Mouse (Mus musculus) heart, adult 2 months (tissue): ENCODE data around the gene Ninj2. TPM values are rescaled to one million over a fixed set of nuclear protein-coding genes. Genes with fewer than 3 reads are reported as not detected.

Source experiments
- DNase-seq, 2 experiments: peaks; one replicate each; pipeline ENCODE4 v3.0.0; 2021
- H3K27ac ChIP-seq: fragments of 200-600 bp; 2 replicates; pipeline ENCODE4 v1.8.1; 2022
- H3K27me3 ChIP-seq: fragments of 200-500 bp; 2 replicates; pipeline ENCODE4 v1.6.1; 2012; ENCODE audit warnings: mild to moderate bottlenecking, low read length, inconsistent platforms, mixed read lengths; ENCODE audit not compliant: control insufficient read depth, insufficient read depth
- H3K36me3 ChIP-seq: fragments of 200-500 bp; 2 replicates; pipeline ENCODE4 v1.6.1; 2012; ENCODE audit warnings: low read length, inconsistent platforms; ENCODE audit not compliant: control insufficient read depth, insufficient read depth
- H3K4me1 ChIP-seq: fragments of 200-500 bp; 2 replicates; pipeline ENCODE4 v1.6.1; 2011; ENCODE audit warnings: low read length; ENCODE audit not compliant: control insufficient read depth, insufficient read depth
- H3K4me3 ChIP-seq: fragments of 200-600 bp; 2 replicates; pipeline ENCODE4 v1.8.1; 2022
- H3K79me2 ChIP-seq: fragments of 200-500 bp; replicated peaks from 2 replicates; pipeline ENCODE4 v1.6.1; 2012; ENCODE audit warnings: mild to moderate bottlenecking, inconsistent platforms, low read length, moderate library complexity, mixed read lengths; ENCODE audit not compliant: control insufficient read depth, insufficient read depth
- H3K9ac ChIP-seq: fragments of 200-500 bp; 2 replicates; pipeline ENCODE4 v1.6.1; 2012; ENCODE audit warnings: low read depth, mild to moderate bottlenecking, control low read depth, inconsistent platforms, low read length, mixed read lengths
- CTCF ChIP-seq: fragments of 200-600 bp; IDR thresholded peaks from 2 replicates; pipeline ENCODE4 v1.8.1; 2022; ENCODE audit warnings: antibody characterized with exemption, mild to moderate bottlenecking, moderate library complexity
- EP300 ChIP-seq: fragments of 200-500 bp; IDR thresholded peaks from 2 replicates; pipeline ENCODE4 v1.6.1; 2011; ENCODE audit warnings: low read depth, low read length, control low read depth; ENCODE audit not compliant: insufficient read depth
- POLR2A ChIP-seq: fragments of 200-500 bp; IDR thresholded peaks from 2 replicates; pipeline ENCODE4 v1.6.1; 2011; ENCODE audit warnings: mild to moderate bottlenecking, low read depth, low read length, control low read depth; ENCODE audit not compliant: insufficient read depth
- whole genome bisulfite sequencing: fragments of 180-500 bp; shearing (Covaris S2); methylation state at CpG from one replicate; pipeline ENCODE4 v1.1.7; 2018; 5-methylcytosine and 5-hydroxymethylcytosine counted together
- intact Hi-C: fragments of 180-260 bp; cut with DNase I; formaldehyde crosslinking; loops from one replicate; pipeline ENCODE4 v1.15.1; 2025
- polyA plus RNA-seq: library from polyadenylated mRNA; depleted of rRNA; stranded (reverse); fragments of >200 nt; gene quantifications from 2 replicates; pipeline ENCODE4 v1.2.3, GENCODE M21; 2012
- total RNA-seq, 2 experiments: library from RNA; stranded (reverse); gene quantifications; 2 replicates each; pipeline ENCODE4 v1.2.3; 2021

The Ninj2 gene
- total and polyA plus RNA-seq, 3 experiments, result not detected

GRCm38 (mm10) chr6:120179756-120180206 is 86.6 kb downstream of the Ninj2 start:
- H3K4me1 ChIP-seq, result peaks cover 2% of the 10 kb centered on the region
- H3K79me2 ChIP-seq, result no peaks in the 10 kb centered on the region
- intact Hi-C loops, result no loop called here
- H3K36me3 ChIP-seq, result no peaks in the 10 kb centered on the region
- H3K4me3 ChIP-seq, result no peak overlapping the region
- 32% methylated on average over 8 of the region's 8 CpGs for WGBS
- no peak for DNase-seq
- no peak overlapping the region for H3K9ac ChIP-seq
- no peak for TF ChIP-seq POLR2A
- TF ChIP-seq CTCF, result no peak
- no peak for TF ChIP-seq EP300
- H3K27ac ChIP-seq, result peak overlapping the region; percentile 6; the same call in 1 of the 2 replicates
- no peaks in the 10 kb centered on the region for H3K27me3 ChIP-seq

- Histone ChIP-seq H3K36me3 (no peaks in the 10 kb centered on the region), H3K27ac (peak overlapping the region; percentile 26; the same call in 1 of the 2 replicates), H3K79me2 (no peaks in the 10 kb centered on the region), H3K9ac (no peak overlapping the region), H3K4me1 (peaks cover 2% of the 10 kb centered on the region; the same call in 1 of the 2 replicates), H3K4me3 (no peak overlapping the region), H3K27me3 (no peaks in the 10 kb centered on the region)
- intact Hi-C loops, result no loop called here
- no peak for TF ChIP-seq EP300
- no peak for TF ChIP-seq POLR2A
- no peak for TF ChIP-seq CTCF
- DNase-seq, result no peak
- 91% methylated on average over 4 of the region's 4 CpGs for WGBS
Observed at GRCm38 (mm10) chr6:120180492-120180891, 87.3 kb downstream of the Ninj2 start.

GRCm38 (mm10) chr6:120182160-120182559 is 89.0 kb downstream of the Ninj2 start:
- Histone ChIP-seq H3K27ac (peak overlapping the region; percentile 74), H3K36me3 (no peaks in the 10 kb centered on the region), H3K4me3 (no peak overlapping the region), H3K27me3 (no peaks in the 10 kb centered on the region), H3K9ac (no peak overlapping the region), H3K4me1 (peaks cover 2% of the 10 kb centered on the region; the same call in 1 of the 2 replicates), H3K79me2 (no peaks in the 10 kb centered on the region)
- peak; percentile 50 to 69 for DNase-seq
- TF ChIP-seq CTCF (peak; percentile 35), EP300 (peak; percentile 96), POLR2A (no peak)
- WGBS, result 67% methylated on average over 5 of the region's 5 CpGs
- intact Hi-C loops, result no loop called here

GRCm38 (mm10) chr6:120183771-120184170 is 90.6 kb downstream of the Ninj2 start:
- H3K4me1 ChIP-seq, result peaks cover 2% of the 10 kb centered on the region
- peak overlapping the region; percentile 47; the same call in 1 of the 2 replicates for H3K27ac ChIP-seq
- H3K9ac ChIP-seq, result no peak overlapping the region
- no peaks in the 10 kb centered on the region for H3K79me2 ChIP-seq
- no peaks in the 10 kb centered on the region for H3K27me3 ChIP-seq
- H3K36me3 ChIP-seq, result no peaks in the 10 kb centered on the region
- 71% methylated on average over 4 of the region's 4 CpGs for WGBS
- TF ChIP-seq CTCF (no peak), EP300 (0 out of 2 replicates have a peak, but pooled peaks have one; percentile 35)
- H3K4me3 ChIP-seq, result no peak overlapping the region
- intact Hi-C loops, result no loop called here
- no peak for DNase-seq

- no peak for TF ChIP-seq POLR2A
- Histone ChIP-seq H3K27ac (no peak overlapping the region), H3K79me2 (no peaks in the 10 kb centered on the region), H3K27me3 (no peaks in the 10 kb centered on the region), H3K4me1 (peaks cover 2% of the 10 kb centered on the region), H3K4me3 (no peak overlapping the region), H3K36me3 (no peaks in the 10 kb centered on the region), H3K9ac (no peak overlapping the region)
- no peak for DNase-seq
- intact Hi-C loops, result no loop called here
- 91% methylated on average over 12 of the region's 12 CpGs for WGBS
Observed at GRCm38 (mm10) chr6:120185012-120185730, 92.0 kb downstream of the Ninj2 start.

GRCm38 (mm10) chr6:120185756-120186155 is 92.6 kb downstream of the Ninj2 start:
- Histone ChIP-seq H3K4me1 (peaks cover 6% of the 10 kb centered on the region), H3K9ac (no peak overlapping the region), H3K36me3 (no peaks in the 10 kb centered on the region), H3K27me3 (no peaks in the 10 kb centered on the region), H3K79me2 (no peaks in the 10 kb centered on the region), H3K4me3 (no peak overlapping the region), H3K27ac (no peak overlapping the region)
- TF ChIP-seq CTCF, result no peak
- no peak for TF ChIP-seq EP300
- TF ChIP-seq POLR2A, result no peak
- no peak for DNase-seq
- WGBS, result 84% methylated on average over 7 of the region's 7 CpGs
- intact Hi-C loops, result loop anchor here (2.0 kb wide), 1 partner anchor 25 kb away; no protein-coding TSS in a partner anchor
